In genomic region chr5:43672177-43672911, GRCm38 (mm10) we compare ENCODE assay signal across 9 mouse cellular contexts. TPM values are rescaled to one million over a fixed set of nuclear protein-coding genes. Genes with fewer than 3 reads are reported as not detected.
A peak's percentile ranks its signal among the peaks of the same experiment; 100 is the strongest.
DNase-seq lines count a peak whose midpoint lies in the region; ATAC-seq and TF ChIP-seq lines count a peak whose summit lies in the region.
"Had no signal": no experiment of that assay in that cellular context is flagged by ENCODE, and none has a peak within 500 bp of the region (broad histone marks: within the 10 kb centered on the region; RNA-seq: fewer than 3 reads in every experiment).

No protein-coding gene starts in this region.

- no peak overlapping the region for H3K4me3 ChIP-seq in MEL (ENCODE audit: control insufficient read depth in 1 of 2, insufficient read depth in 1 of 2, low read depth in 2 of 2, low read length in 2 of 2)
- peak overlapping the region; percentile 47 for H3K4me3 ChIP-seq in liver, postnatal 0 days (ENCODE audit: low read depth, low read length)
- peak overlapping the region; percentile 57 for H3K4me3 ChIP-seq in neural tube, embryonic 15.5 days (replicated peaks)

- peak; percentile 92 for ATAC-seq in liver, postnatal 0 days
- ATAC-seq in neural tube, embryonic 15.5 days (ENCODE audit: low FRiP score): peak; percentile 97

- H3K9me3 ChIP-seq in MEL (replicated peaks; ENCODE audit: insufficient read depth, low read length): no peaks in the 10 kb centered on the region
- H3K9me3 ChIP-seq in liver, postnatal 0 days (ENCODE audit: low read length): no peaks in the 10 kb centered on the region
- H3K9me3 ChIP-seq in neural tube, embryonic 15.5 days (replicated peaks): no peaks in the 10 kb centered on the region

- no peaks in the 10 kb centered on the region for H3K27me3 ChIP-seq in MEL (ENCODE audit: control insufficient read depth in 1 of 2, insufficient read depth in 2 of 2, low read length in 2 of 2)
- no peaks in the 10 kb centered on the region for H3K27me3 ChIP-seq in liver, postnatal 0 days (ENCODE audit: insufficient read depth, low read length)
- H3K27me3 ChIP-seq in neural tube, embryonic 15.5 days (replicated peaks): no peaks in the 10 kb centered on the region

- peak in 2 of 3 experiments; percentile 3 to 19; a peak in 2 of 6 replicates for TF ChIP-seq CTCF in MEL (IDR thresholded peaks at IDR 0.05 in 2 of 3, conservative IDR thresholded peaks at IDR 0.05 in 1 of 3; ENCODE audit: control insufficient read depth in 1 of 3, insufficient read depth in 1 of 3, low read depth in 2 of 3, low read length in 3 of 3, poor library complexity in 1 of 3, severe bottlenecking in 1 of 3)
- TF ChIP-seq CTCF in liver, postnatal 0 days (IDR thresholded peaks at IDR 0.05; ENCODE audit: low read depth): peak; percentile 73

- no peak overlapping the region for H3K9ac ChIP-seq in MEL (ENCODE audit: control insufficient read depth, low read depth, low read length, poor library complexity, severe bottlenecking)
- peak overlapping the region; percentile 62 for H3K9ac ChIP-seq in liver, postnatal 0 days (replicated peaks)
- H3K9ac ChIP-seq in neural tube, embryonic 15.5 days (replicated peaks): peak overlapping the region; percentile 64

- intact Hi-C loops in heart, postnatal 36 days (cut with DNase I): loop anchor here (2.0 to 10.0 kb wide), 3 partner anchors 170 to 438 kb away; partner anchors contain the start of gene Cpeb2

- TF ChIP-seq EP300 in MEL (IDR thresholded peaks at IDR 0.05; ENCODE audit: low read depth in 1 of 2, low read length in 2 of 2): no peak
- no peak for TF ChIP-seq EP300 in liver, postnatal 0 days (IDR thresholded peaks at IDR 0.05; ENCODE audit: low read depth)

- peak overlapping the region; percentile 69 for H3K4me2 ChIP-seq in liver, postnatal 0 days (ENCODE audit: low read depth, low read length)
- peak overlapping the region; percentile 76 for H3K4me2 ChIP-seq in neural tube, embryonic 15.5 days

- H3K27ac ChIP-seq in MEL (ENCODE audit: control insufficient read depth, low read depth, low read length): no peak overlapping the region
- H3K27ac ChIP-seq in liver, postnatal 0 days (ENCODE audit: low read depth): peak overlapping the region; percentile 44
- peak overlapping the region; percentile 95 for H3K27ac ChIP-seq in neural tube, embryonic 15.5 days (replicated peaks)

- TF ChIP-seq RAD21 in MEL (IDR thresholded peaks at IDR 0.05; ENCODE audit: low read depth, low read length): peak; percentile 25

- no peaks in the 10 kb centered on the region for H3K79me2 ChIP-seq in MEL (ENCODE audit: control insufficient read depth, insufficient read depth, low read length, poor library complexity)

- WGBS in liver, postnatal 0 days (ENCODE audit: insufficient replicate concordance): 5% methylated on average over 12 of the region's 12 CpGs
- WGBS in neural tube, embryonic 15.5 days: 0% methylated on average over 12 of the region's 12 CpGs

- H3K36me3 ChIP-seq in MEL (ENCODE audit: control insufficient read depth in 1 of 2, insufficient read depth in 2 of 2, low read length in 2 of 2): no peaks in the 10 kb centered on the region
- H3K36me3 ChIP-seq in liver, postnatal 0 days (replicated peaks; ENCODE audit: insufficient read depth, low read length): no peaks in the 10 kb centered on the region
- H3K36me3 ChIP-seq in neural tube, embryonic 15.5 days: 0 out of 2 replicates have a peak, but pooled peaks cover 4% of the 10 kb centered on the region

- no peak for DNase-seq in MEL (ENCODE audit: low read depth, low spot score)
- peak; percentile 86 to 88 for DNase-seq in cerebellum, adult 18-20 months
- DNase-seq in forelimb bud, embryonic 11.5 days (ENCODE audit: low read depth, low spot score): peak; percentile 89
- peak; percentile 64 to 75 for DNase-seq in heart, postnatal 36 days
- DNase-seq in layer of hippocampus, adult 18-20 months (ENCODE audit: low spot score in 2 of 2): peak; percentile 73 to 89
- peak; percentile 61 for DNase-seq in liver, postnatal 0 days
- peak; percentile 32 for DNase-seq in thymus, postnatal 25 days

- TF ChIP-seq POLR2A in MEL (IDR thresholded peaks at IDR 0.05; ENCODE audit: control insufficient read depth in 1 of 2, insufficient read depth in 1 of 2, low read depth in 1 of 2, low read length in 2 of 2, poor library complexity in 1 of 2): no peak

- no peaks in the 10 kb centered on the region for H3K4me1 ChIP-seq in MEL (ENCODE audit: control insufficient read depth in 1 of 2, insufficient read depth in 2 of 2, low read length in 2 of 2)
- no peaks in the 10 kb centered on the region for H3K4me1 ChIP-seq in liver, postnatal 0 days (ENCODE audit: insufficient read depth)
- H3K4me1 ChIP-seq in neural tube, embryonic 15.5 days: peaks cover 12% of the 10 kb centered on the region

TF ChIP-seq in MEL, 35 proteins besides CTCF, POLR2A, EP300 and RAD21:
- TF ChIP-seq ZC3H11A (IDR thresholded peaks at IDR 0.05; ENCODE audit: low read depth, low read length) (0 out of 2 replicates have a peak, but pooled peaks have one; percentile 4), USF2 (IDR thresholded peaks at IDR 0.05; ENCODE audit: borderline replicate concordance in 1 of 2, insufficient read depth in 1 of 2, low read depth in 1 of 2, low read length in 2 of 2) (no peak)

RNA-seq across cellular contexts. Expression of gene Cc2d2a, which starts 10.2 kb away (rescaled TPM):
- not detected in 2 replicates for total RNA-seq in MEL (2012; rRNA removed)
- polyA plus RNA-seq in MEL (2012; ENCODE audit: insufficient read depth in 1 of 2, insufficient read length in 2 of 2, low read depth in 1 of 2, low replicate concordance in 2 of 2, missing spikeins in 1 of 2): not detected
- 10 to 100 TPM in 1 of 2 experiments, 1 to 10 TPM in 1; 9.6 to 10.3 TPM for total RNA-seq in heart, postnatal 36 days (2021)
- total RNA-seq in layer of hippocampus, adult 18-20 months (2021): 10 to 100 TPM; 18.7 to 19.0 TPM
- polyA plus RNA-seq in liver, postnatal 0 days (2015; fragmentation: Nextera tagmentation; extraction: Ambion mirVana): 0.82 and 1.00 TPM in 2 replicates
- 7.6 and 8.4 TPM in 2 replicates for polyA plus RNA-seq in neural tube, embryonic 15.5 days (2015; fragmentation: Nextera tagmentation; extraction: Ambion mirVana)
- total RNA-seq: neutrophil, adult 5-6 weeks had no signal

Comparison
In these comparisons a context has a peak if more than half of its experiments do, and no peak if none do; other contexts are left out.
1. H3K4me3 ChIP-seq: peak in liver, postnatal 0 days (single experiment) and neural tube, embryonic 15.5 days (single experiment); none in MEL (0 of 2).
2. RNA of gene Cc2d2a, which starts 10.2 kb away (total RNA-seq): 18.7 to 19.0 TPM in layer of hippocampus, adult 18-20 months and 9.6 to 10.3 TPM in heart, postnatal 36 days; not detected in MEL; every median in the first group is over 10 times any median in the second.